Mouse (Mus musculus) bone marrow, adult 2 months (tissue): Measurements from ENCODE around the gene Gm13272.
"Not testable (repeated sequence)": the region's sequence is repeated elsewhere in the genome, so short reads cannot be mapped to it uniquely, and the experiment has no call there.

Source experiments
- CTCF ChIP-seq: fragments of 200-500 bp; IDR thresholded peaks from 2 replicates; pipeline ENCODE4 v1.5.1; 2011; ENCODE audit warnings: low read length, control low read depth; ENCODE audit not compliant: control insufficient read depth, insufficient read depth
- POLR2A ChIP-seq: fragments of 200-500 bp; IDR thresholded peaks from 2 replicates; pipeline ENCODE4 v1.6.1; 2011; ENCODE audit warnings: low read depth, mild to moderate bottlenecking, control low read depth, low read length, borderline replicate concordance; ENCODE audit not compliant: control insufficient read depth

DNA sequence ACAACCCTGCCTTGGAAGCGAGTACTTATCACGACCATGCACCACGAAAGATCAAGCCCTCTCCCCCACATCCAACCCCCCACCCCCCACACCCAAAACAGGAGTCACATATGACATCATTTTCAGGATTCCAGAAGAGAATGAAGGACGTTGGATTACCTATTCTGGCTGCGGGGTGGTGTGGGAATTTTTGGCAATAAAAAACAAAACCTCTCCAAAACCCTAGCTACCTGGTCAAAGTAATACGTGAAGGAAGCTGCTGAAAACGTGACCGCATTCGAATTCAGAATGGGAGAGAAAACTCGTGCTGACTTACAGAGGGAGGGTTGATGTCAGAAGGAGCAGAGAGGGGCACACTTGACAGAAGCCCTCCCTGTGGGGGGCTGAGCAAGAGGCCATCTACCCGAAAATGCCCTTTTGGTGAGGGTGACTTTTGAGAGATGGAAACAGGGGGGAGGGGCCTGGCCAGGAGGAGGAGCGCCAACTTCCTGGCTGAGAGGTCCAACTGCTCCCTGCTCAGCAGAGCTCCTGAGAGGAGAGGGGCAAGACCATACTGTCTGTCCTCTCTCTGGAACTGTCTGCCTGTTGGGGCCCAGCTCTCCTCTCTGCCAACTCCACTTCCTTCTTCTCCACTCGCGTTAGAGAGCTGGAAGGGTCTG is 19.9 kb upstream of the Gm13272 start, which contains the start of gene Gm13283:
- TF ChIP-seq CTCF, POLR2A: not testable (repeated sequence)
